ENCODE assay signal across 15 mouse cellular contexts in the genomic region with DNA sequence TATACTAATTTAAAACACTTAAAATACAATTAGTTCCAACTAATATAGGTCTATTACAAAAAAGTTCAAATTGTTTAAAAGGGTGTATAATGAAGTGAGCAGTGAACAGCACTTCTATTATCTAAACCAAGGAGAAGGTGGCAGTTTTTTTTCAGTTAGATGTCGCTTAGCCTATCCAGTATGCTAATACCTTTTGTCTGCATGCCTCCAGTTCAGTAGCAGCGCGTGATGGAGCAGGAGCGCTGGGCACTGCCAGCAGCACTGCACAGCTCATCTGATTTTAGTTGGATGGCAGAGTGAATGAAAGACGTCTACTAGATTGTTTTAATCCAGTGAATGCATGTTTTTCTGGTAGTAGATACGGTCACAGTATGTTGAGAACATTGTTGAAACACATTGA. TPM values are rescaled to one million over a fixed set of nuclear protein-coding genes. Genes with fewer than 3 reads are reported as not detected.
A peak's percentile ranks its signal among the peaks of the same experiment; 100 is the strongest.
DNase-seq lines count a peak whose midpoint lies in the region; ATAC-seq and TF ChIP-seq lines count a peak whose summit lies in the region.
"Had no signal": no experiment of that assay in that cellular context is flagged by ENCODE, and none has a peak within 500 bp of the region (broad histone marks: within the 10 kb centered on the region; RNA-seq: fewer than 3 reads in every experiment).

No protein-coding gene starts in this region.

- no peaks in the 10 kb centered on the region for H3K27me3 ChIP-seq in MEL (ENCODE audit: control insufficient read depth in 1 of 2, insufficient read depth in 2 of 2, low read length in 2 of 2)
- H3K27me3 ChIP-seq in hindbrain, embryonic 10.5 days (ENCODE audit: insufficient read depth, poor library complexity, severe bottlenecking) = no peaks in the 10 kb centered on the region
- H3K27me3 ChIP-seq in midbrain, embryonic 13.5 days = no peaks in the 10 kb centered on the region
- H3K27me3 ChIP-seq: intestine, embryonic 15.5 days; liver, embryonic 13.5 days had no signal

- in situ Hi-C loops in ES-E14 (cut with MboI; ENCODE audit: low sequenced_read_pairs in 2 of 2, unreplicated experiment in 2 of 2) = no loop called here

- DNase-seq in ES-E14 (ENCODE audit: low read depth, low spot score) (no peak), MEL (ENCODE audit: low read depth, low spot score) (no peak)
- DNase-seq in hindbrain, embryonic 10.5 days (ENCODE audit: low spot score) = no peak
- no peak for DNase-seq in left cerebral cortex, postnatal 14 days (ENCODE audit: low spot score in 2 of 2)
- no peak for DNase-seq in kidney, adult 9 months
- no peak for DNase-seq in left cerebral cortex, adult 11 months (ENCODE audit: low spot score)
- no peak for DNase-seq in B cell, adult 2 months
- DNase-seq: adrenal gland, postnatal 25 days; cerebellum, adult 11 months; gastrocnemius, postnatal 14 days; kidney, postnatal 25 days; liver, embryonic 13.5 days had no signal

- H3K4me1 ChIP-seq in ES-E14 (ENCODE audit: control insufficient read depth in 2 of 2, insufficient read depth in 2 of 2, low read length in 2 of 2, poor library complexity in 1 of 2) (no peaks in the 10 kb centered on the region), MEL (ENCODE audit: control insufficient read depth in 1 of 2, insufficient read depth in 2 of 2, low read length in 2 of 2) (peaks cover 8 to 19% of the 10 kb centered on the region in 2 experiments; a peak in 3 of 4 replicates)
- peaks cover 15% of the 10 kb centered on the region for H3K4me1 ChIP-seq in hindbrain, embryonic 10.5 days (replicated peaks)
- peaks cover 17% of the 10 kb centered on the region for H3K4me1 ChIP-seq in midbrain, embryonic 13.5 days (replicated peaks)
- H3K4me1 ChIP-seq: intestine, embryonic 15.5 days had no signal

- TF ChIP-seq POLR2A in MEL (IDR thresholded peaks at IDR 0.05; ENCODE audit: control insufficient read depth in 1 of 2, insufficient read depth in 1 of 2, low read depth in 1 of 2, low read length in 2 of 2, poor library complexity in 1 of 2) = no peak

- H3K9me3 ChIP-seq in ES-E14 (ENCODE audit: control insufficient read depth, insufficient read depth, low read depth, low read length) (no peaks in the 10 kb centered on the region), MEL (replicated peaks; ENCODE audit: insufficient read depth, low read length) (no peaks in the 10 kb centered on the region)
- 0 out of 2 replicates have a peak, but pooled peaks cover 2% of the 10 kb centered on the region for H3K9me3 ChIP-seq in hindbrain, embryonic 10.5 days
- H3K9me3 ChIP-seq in midbrain, embryonic 13.5 days = no peaks in the 10 kb centered on the region
- H3K9me3 ChIP-seq: intestine, embryonic 15.5 days; liver, embryonic 13.5 days had no signal

- H3K9ac ChIP-seq in ES-E14 (ENCODE audit: insufficient read depth, low read depth, low read length, poor library complexity, severe bottlenecking) (0 out of 2 replicates have a peak overlapping the region, but pooled peaks have one; percentile 24), MEL (ENCODE audit: control insufficient read depth, low read depth, low read length, poor library complexity, severe bottlenecking) (no peak overlapping the region)
- no peak overlapping the region; the same call in 1 of the 2 replicates for H3K9ac ChIP-seq in midbrain, embryonic 13.5 days (replicated peaks)
- H3K9ac ChIP-seq: intestine, embryonic 15.5 days; liver, embryonic 13.5 days had no signal

- no peaks in the 10 kb centered on the region; the same call in 1 of the 2 replicates for H3K79me2 ChIP-seq in MEL (ENCODE audit: control insufficient read depth, insufficient read depth, low read length, poor library complexity)

- ATAC-seq in midbrain, embryonic 13.5 days = peak; percentile 91
- ATAC-seq: intestine, embryonic 15.5 days had no signal

- TF ChIP-seq RAD21 in MEL (IDR thresholded peaks at IDR 0.05; ENCODE audit: low read depth, low read length) = no peak

- H3K4me2 ChIP-seq in midbrain, embryonic 13.5 days (replicated peaks) = peak overlapping the region; percentile 29
- H3K4me2 ChIP-seq: intestine, embryonic 15.5 days; liver, embryonic 13.5 days had no signal

- peak in 1 of 2 experiments; percentile 1; a peak in 2 of 4 replicates for TF ChIP-seq EP300 in MEL (IDR thresholded peaks at IDR 0.05; ENCODE audit: low read depth in 1 of 2, low read length in 2 of 2)

- H3K27ac ChIP-seq in ES-E14 (ENCODE audit: insufficient read depth, low read depth, low read length, poor library complexity, severe bottlenecking) (no peak overlapping the region), MEL (ENCODE audit: control insufficient read depth, low read depth, low read length) (no peak overlapping the region)
- 0 out of 2 replicates have a peak overlapping the region, but pooled peaks have one; percentile 12 for H3K27ac ChIP-seq in hindbrain, embryonic 10.5 days
- H3K27ac ChIP-seq in midbrain, embryonic 13.5 days = peak overlapping the region; percentile 71
- H3K27ac ChIP-seq: intestine, embryonic 15.5 days; liver, embryonic 13.5 days had no signal

- H3K4me3 ChIP-seq in ES-E14 (ENCODE audit: insufficient read depth in 1 of 2, low read depth in 1 of 2, low read length in 2 of 2, poor library complexity in 1 of 2, severe bottlenecking in 1 of 2) (no peak overlapping the region), MEL (ENCODE audit: control insufficient read depth in 1 of 2, insufficient read depth in 1 of 2, low read depth in 2 of 2, low read length in 2 of 2) (no peak overlapping the region; a peak in 1 of 4 replicates)
- H3K4me3 ChIP-seq in hindbrain, embryonic 10.5 days = no peak overlapping the region
- no peak overlapping the region for H3K4me3 ChIP-seq in midbrain, embryonic 13.5 days (replicated peaks)
- H3K4me3 ChIP-seq: intestine, embryonic 15.5 days; liver, embryonic 13.5 days; myocyte had no signal

- no peak for TF ChIP-seq CTCF in MEL (IDR thresholded peaks at IDR 0.05 in 2 of 3, conservative IDR thresholded peaks at IDR 0.05 in 1 of 3; ENCODE audit: control insufficient read depth in 1 of 3, insufficient read depth in 1 of 3, low read depth in 2 of 3, low read length in 3 of 3, poor library complexity in 1 of 3, severe bottlenecking in 1 of 3)

- intact Hi-C loops in left cerebral cortex, postnatal 14 days (cut with DNase I) = no loop called here

- H3K36me3 ChIP-seq in ES-E14 (ENCODE audit: control insufficient read depth, insufficient read depth, low read length, poor library complexity, severe bottlenecking) = no peaks in the 10 kb centered on the region
- peaks cover 0 to 23% of the 10 kb centered on the region in 2 experiments; a peak in 2 of 4 replicates for H3K36me3 ChIP-seq in MEL (ENCODE audit: control insufficient read depth in 1 of 2, insufficient read depth in 2 of 2, low read length in 2 of 2)
- peaks cover 13% of the 10 kb centered on the region for H3K36me3 ChIP-seq in hindbrain, embryonic 10.5 days
- H3K36me3 ChIP-seq in midbrain, embryonic 13.5 days = no peaks in the 10 kb centered on the region
- H3K36me3 ChIP-seq: intestine, embryonic 15.5 days; liver, embryonic 13.5 days had no signal

- WGBS in hindbrain, embryonic 10.5 days = 57% methylated on average over 6 of the region's 6 CpGs
- 7% methylated on average over 6 of the region's 6 CpGs for WGBS in midbrain, embryonic 13.5 days

TF ChIP-seq in ES-E14, 5 proteins besides CTCF, POLR2A, EP300 and RAD21:
- TF ChIP-seq MAFK (IDR thresholded peaks at IDR 0.05; ENCODE audit: insufficient read depth, low read depth, low read length) (no peak), CHD2 (IDR thresholded peaks at IDR 0.05; ENCODE audit: low read depth, low read length) (no peak), ZNF384 (IDR thresholded peaks at IDR 0.05; ENCODE audit: low read depth, low read length) (no peak), HCFC1 (IDR thresholded peaks at IDR 0.05; ENCODE audit: borderline replicate concordance, insufficient read depth, low read length) (no peak), ZC3H11A (IDR thresholded peaks at IDR 0.05; ENCODE audit: borderline replicate concordance, low read depth, low read length) (no peak)

TF ChIP-seq in MEL, 35 proteins besides CTCF, POLR2A, EP300 and RAD21:
- TF ChIP-seq ZKSCAN1 (IDR thresholded peaks at IDR 0.05; ENCODE audit: low read depth, low read length) = no peak
- peak; percentile 63; the same call in 1 of the 2 replicates for TF ChIP-seq MYB (IDR thresholded peaks at IDR 0.05; ENCODE audit: low read depth, low read length)
- no peak for TF ChIP-seq ZNF384 (IDR thresholded peaks at IDR 0.05; ENCODE audit: low read depth, low read length)
- TF ChIP-seq BHLHE40 (IDR thresholded peaks at IDR 0.05; ENCODE audit: borderline replicate concordance, low read depth, low read length) = no peak
- TF ChIP-seq ELF1 (IDR thresholded peaks at IDR 0.05; ENCODE audit: low read depth, low read length) = no peak
- no peak for TF ChIP-seq ETS1 (IDR thresholded peaks at IDR 0.05; ENCODE audit: low read depth, low read length)
- 0 out of 2 replicates have a peak, but pooled peaks have one; percentile 5 for TF ChIP-seq TCF12 (IDR thresholded peaks at IDR 0.05; ENCODE audit: low read depth, low read length)
- TF ChIP-seq HCFC1 (IDR thresholded peaks at IDR 0.05; ENCODE audit: low read depth, low read length) = no peak
- no peak for TF ChIP-seq TAL1 (IDR thresholded peaks at IDR 0.05; ENCODE audit: low read length)
- TF ChIP-seq RCOR1 (IDR thresholded peaks at IDR 0.05; ENCODE audit: low read depth, low read length) = no peak
- TF ChIP-seq CHD1 (IDR thresholded peaks at IDR 0.05; ENCODE audit: low read depth, low read length) = no peak
- no peak for TF ChIP-seq USF1 (IDR thresholded peaks at IDR 0.05; ENCODE audit: low read depth, low read length)

RNA-seq across cellular contexts. Expression of gene Bmpr2, which starts 25.8 kb away (rescaled TPM):
- total RNA-seq in ES-E14 (2012; rRNA removed) (11.9 and 17.0 TPM in 2 replicates), MEL (2012; rRNA removed) (2.3 and 2.6 TPM in 2 replicates)
- 10 to 100 TPM in 1 of 2 experiments, 1 to 10 TPM in 1; 3.1 to 18.6 TPM for polyA plus RNA-seq in MEL (2012; ENCODE audit: insufficient read depth in 1 of 2, insufficient read length in 2 of 2, low read depth in 1 of 2, low replicate concordance in 2 of 2, missing spikeins in 1 of 2)
- polyA plus RNA-seq in hindbrain, embryonic 10.5 days (2016; fragmentation: Nextera tagmentation; extraction: Ambion mirVana) = 5.8 and 6.2 TPM in 2 replicates
- polyA plus RNA-seq in midbrain, embryonic 13.5 days (2015; fragmentation: Nextera tagmentation; extraction: Ambion mirVana) = 10.9 and 13.0 TPM in 2 replicates
- 100 to 1,000 TPM; 103 to 108 TPM for total RNA-seq in left cerebral cortex, postnatal 14 days (2021)

Comparison
In these comparisons a context has a peak if more than half of its experiments do, and no peak if none do; other contexts are left out.
1. H3K27ac ChIP-seq: peak in hindbrain, embryonic 10.5 days (single experiment) and midbrain, embryonic 13.5 days (single experiment); none in ES-E14 (single experiment) and MEL (single experiment).